Mouse (Mus musculus) kidney, adult 2 months (tissue): Measurements from ENCODE around the gene Dtl.

Source experiments
- CTCF ChIP-seq: fragments of 200-500 bp; conservative IDR thresholded peaks from 2 replicates; pipeline ENCODE4 v1.5.1; 2011; ENCODE audit warnings: low read depth, mild to moderate bottlenecking, control low read depth, low read length, moderate library complexity, mixed read lengths; ENCODE audit not compliant: insufficient read depth, insufficient read length
- POLR2A ChIP-seq: fragments of 200-500 bp; IDR thresholded peaks from one replicate; pipeline ENCODE4 v1.6.1; 2011; ENCODE audit warnings: low read depth, low read length, control low read depth

DNA sequence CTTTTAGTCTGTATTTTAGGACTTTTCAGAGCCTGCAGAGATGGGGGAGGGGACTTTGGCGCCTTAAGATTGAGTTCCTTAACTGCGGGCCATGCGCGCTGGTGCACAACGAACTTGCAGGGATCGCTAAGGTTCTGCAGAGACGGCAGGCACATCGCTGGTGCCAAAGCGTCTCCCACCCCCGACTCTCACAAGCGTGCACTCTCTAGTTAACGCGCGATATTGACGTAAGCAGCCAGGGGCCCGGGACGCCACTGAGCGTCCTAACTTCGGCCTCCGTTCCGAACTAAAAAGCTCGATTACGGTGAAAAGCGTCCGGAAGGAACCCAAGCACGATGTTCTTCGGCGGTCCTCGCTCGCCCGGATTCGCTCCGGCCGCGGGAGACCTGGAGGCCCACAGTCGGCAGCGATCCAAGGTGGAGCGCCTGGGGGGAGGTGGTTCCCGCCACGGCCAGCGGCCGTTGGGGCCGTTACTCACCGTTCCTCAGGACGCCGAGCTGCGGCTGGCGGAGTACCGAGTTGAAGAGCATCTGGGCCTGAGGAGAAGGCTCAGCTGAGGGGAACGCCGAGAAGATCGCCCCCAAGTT, 380 bp downstream of the Dtl start:
- TF ChIP-seq CTCF (no peak), POLR2A (no peak)
